In the genomic region with DNA sequence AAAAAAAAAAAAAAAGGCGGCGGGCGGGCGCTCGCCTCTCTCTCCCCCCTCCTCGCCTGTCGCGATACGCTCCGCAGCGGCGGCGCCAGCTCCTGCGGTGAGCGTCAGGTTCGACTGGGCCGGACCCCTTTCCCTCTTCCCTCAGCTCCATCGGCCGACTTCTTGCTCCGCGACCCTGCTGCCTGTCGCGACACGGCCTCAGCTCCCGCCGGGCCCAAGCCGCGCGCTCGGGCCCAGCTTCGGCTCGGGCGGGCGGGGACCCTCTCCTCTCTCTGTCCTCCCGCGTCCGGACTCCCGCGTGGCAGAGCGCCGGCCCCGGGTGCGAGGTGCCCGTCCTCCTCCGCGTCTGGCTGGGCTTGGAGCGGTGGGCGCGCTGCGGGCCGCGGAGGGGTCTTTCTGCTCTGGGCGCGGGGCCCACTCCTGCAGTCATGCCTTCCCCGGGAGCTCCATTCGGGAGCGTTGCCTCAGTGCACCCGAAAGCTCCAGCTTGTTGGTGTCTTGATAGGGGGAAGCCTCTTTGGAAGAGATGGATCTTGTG, we compare ENCODE assay signal across 8 mouse cellular contexts. TPM values are rescaled to one million over a fixed set of nuclear protein-coding genes. Genes with fewer than 3 reads are reported as not detected.
DNase-seq lines count a peak whose midpoint lies in the region; ATAC-seq and TF ChIP-seq lines count a peak whose summit lies in the region.

No protein-coding gene starts in this region.

- H3K4me3 ChIP-seq in spleen, adult 2 months (ENCODE audit: extremely low read depth, insufficient read depth, insufficient read length), result peak overlapping the region; percentile 99
- peak overlapping the region; percentile 97 for H3K4me3 ChIP-seq in intestine, embryonic 15.5 days (replicated peaks)
- peak overlapping the region; percentile 93 for H3K4me3 ChIP-seq in midbrain, postnatal 0 days (ENCODE audit: low read depth, low read length)

- peaks cover 12% of the 10 kb centered on the region; the same call in 1 of the 2 replicates for H3K4me1 ChIP-seq in spleen, adult 2 months (ENCODE audit: control insufficient read depth, insufficient read depth, insufficient read length)
- peaks cover 27% of the 10 kb centered on the region for H3K4me1 ChIP-seq in intestine, embryonic 15.5 days (replicated peaks)
- H3K4me1 ChIP-seq in midbrain, postnatal 0 days (ENCODE audit: insufficient read depth, low read length), result peaks cover 13% of the 10 kb centered on the region

- H3K27me3 ChIP-seq in spleen, adult 2 months (ENCODE audit: control insufficient read depth, insufficient read depth, low read length), result no peaks in the 10 kb centered on the region
- no peaks in the 10 kb centered on the region for H3K27me3 ChIP-seq in intestine, embryonic 15.5 days (replicated peaks)
- no peaks in the 10 kb centered on the region for H3K27me3 ChIP-seq in midbrain, postnatal 0 days (ENCODE audit: insufficient read depth, low read length)

- H3K4me2 ChIP-seq in intestine, embryonic 15.5 days (replicated peaks), result peak overlapping the region; percentile 81
- peak overlapping the region; percentile 86 for H3K4me2 ChIP-seq in midbrain, postnatal 0 days (ENCODE audit: low read depth, low read length, poor library complexity, severe bottlenecking)

- whole genome bisulfite sequencing in spleen, adult 2 months, result 1% methylated on average over 53 of the region's 58 CpGs
- under 1% methylated on average over 53 of the region's 58 CpGs for WGBS in intestine, embryonic 15.5 days
- under 1% methylated on average over 52 of the region's 58 CpGs for WGBS in midbrain, postnatal 0 days

- H3K27ac ChIP-seq in spleen, adult 2 months (ENCODE audit: insufficient read depth, low read length), result peak overlapping the region; percentile 97
- H3K27ac ChIP-seq in intestine, embryonic 15.5 days, result peak overlapping the region; percentile 99
- peak overlapping the region; percentile 94 for H3K27ac ChIP-seq in midbrain, postnatal 0 days (ENCODE audit: low read depth, low read length)

- H3K36me3 ChIP-seq in spleen, adult 2 months (ENCODE audit: control insufficient read depth, insufficient read depth, low read length), result peaks cover 5% of the 10 kb centered on the region
- H3K36me3 ChIP-seq in intestine, embryonic 15.5 days, result peaks cover 7% of the 10 kb centered on the region
- H3K36me3 ChIP-seq in midbrain, postnatal 0 days (ENCODE audit: insufficient read depth, low read length), result peaks cover 11% of the 10 kb centered on the region; the same call in 1 of the 2 replicates

- peak overlapping the region; percentile 99 for H3K9ac ChIP-seq in intestine, embryonic 15.5 days
- H3K9ac ChIP-seq in midbrain, postnatal 0 days (replicated peaks; ENCODE audit: low read length, poor library complexity, severe bottlenecking), result peak overlapping the region; percentile 96

- DNase-seq in frontal cortex, postnatal 25 days (ENCODE audit: low spot score in 2 of 2), result no peak
- DNase-seq in spleen, adult 2 months (ENCODE audit: low read depth in 1 of 2, low spot score in 2 of 2), result no peak
- DNase-seq in spleen, adult 12 weeks (ENCODE audit: low spot score), result no peak
- no peak for DNase-seq in midbrain, postnatal 0 days (ENCODE audit: low spot score)
- DNase-seq in gastrocnemius, postnatal 10 days, result no peak
- DNase-seq in cerebellum, adult 8-10 months, result no peak

- TF ChIP-seq CTCF in spleen, adult 2 months (IDR thresholded peaks at IDR 0.05; ENCODE audit: extremely low read depth, insufficient read depth, insufficient read length, insufficient replicate concordance), result no peak
- no peak for TF ChIP-seq CTCF in midbrain, postnatal 0 days (IDR thresholded peaks at IDR 0.05)

- peak; percentile 20 for ATAC-seq in frontal cortex, adult (ENCODE audit: low TSS enrichment)
- ATAC-seq in intestine, embryonic 15.5 days, result no peak
- ATAC-seq in midbrain, postnatal 0 days (ENCODE audit: low FRiP score), result no peak; the same call in 1 of the 2 replicates

- no peak for TF ChIP-seq POLR2A in spleen, adult 2 months (IDR thresholded peaks at IDR 0.05; ENCODE audit: low read depth, low read length)

- H3K9me3 ChIP-seq in intestine, embryonic 15.5 days, result no peaks in the 10 kb centered on the region
- no peaks in the 10 kb centered on the region for H3K9me3 ChIP-seq in midbrain, postnatal 0 days (ENCODE audit: low read length)

RNA-seq across cellular contexts. Expression of a gene that starts 0.5 kb away (rescaled TPM):
- 94.1 and 111 TPM in 2 replicates for polyA plus RNA-seq in spleen, adult 2 months (2012; rRNA removed)
- polyA plus RNA-seq in intestine, embryonic 15.5 days (2015; fragmentation: Nextera tagmentation; extraction: Ambion mirVana), result 43.7 and 47.1 TPM in 2 replicates
- total RNA-seq in midbrain, postnatal 0 days (2014; rRNA removed), result 15.1 and 23.3 TPM in 2 replicates
- polyA plus RNA-seq in midbrain, postnatal 0 days (2015; fragmentation: Nextera tagmentation; extraction: Ambion mirVana), result 27.1 and 32.6 TPM in 2 replicates
- total RNA-seq in gastrocnemius, postnatal 10 days (2021), result 10 to 100 TPM; 27.6 to 30.4 TPM

RNA-seq across cellular contexts. Expression of a gene that starts 15.8 kb away (rescaled TPM):
- polyA plus RNA-seq in spleen, adult 2 months (2012; rRNA removed), result 24.1 and 27.8 TPM in 2 replicates
- polyA plus RNA-seq in intestine, embryonic 15.5 days (2015; fragmentation: Nextera tagmentation; extraction: Ambion mirVana), result 85.7 and 90.1 TPM in 2 replicates
- total RNA-seq in midbrain, postnatal 0 days (2014; rRNA removed), result 58.6 and 58.9 TPM in 2 replicates
- 66.0 and 73.8 TPM in 2 replicates for polyA plus RNA-seq in midbrain, postnatal 0 days (2015; fragmentation: Nextera tagmentation; extraction: Ambion mirVana)
- 10 to 100 TPM; 30.8 to 31.6 TPM for total RNA-seq in gastrocnemius, postnatal 10 days (2021)

RNA-seq across cellular contexts. Expression of a gene that starts 15.8 kb away (rescaled TPM):
- 6.8 TPM in 2 replicates for polyA plus RNA-seq in spleen, adult 2 months (2012; rRNA removed)
- 19.7 and 23.1 TPM in 2 replicates for polyA plus RNA-seq in intestine, embryonic 15.5 days (2015; fragmentation: Nextera tagmentation; extraction: Ambion mirVana)
- total RNA-seq in midbrain, postnatal 0 days (2014; rRNA removed), result 19.7 and 30.7 TPM in 2 replicates
- polyA plus RNA-seq in midbrain, postnatal 0 days (2015; fragmentation: Nextera tagmentation; extraction: Ambion mirVana), result 33.5 and 35.6 TPM in 2 replicates
- total RNA-seq in gastrocnemius, postnatal 10 days (2021), result 10 to 100 TPM; 13.1 to 18.2 TPM

RNA-seq across cellular contexts. Expression of a gene that starts 20.1 kb away (rescaled TPM):
- 1.8 and 2.3 TPM in 2 replicates for polyA plus RNA-seq in spleen, adult 2 months (2012; rRNA removed)
- polyA plus RNA-seq in intestine, embryonic 15.5 days (2015; fragmentation: Nextera tagmentation; extraction: Ambion mirVana), result 19.5 and 20.2 TPM in 2 replicates
- 5.2 and 7.2 TPM in 2 replicates for total RNA-seq in midbrain, postnatal 0 days (2014; rRNA removed)
- polyA plus RNA-seq in midbrain, postnatal 0 days (2015; fragmentation: Nextera tagmentation; extraction: Ambion mirVana), result 11.2 and 12.1 TPM in 2 replicates
- 1 to 10 TPM; 5.6 to 6.9 TPM for total RNA-seq in gastrocnemius, postnatal 10 days (2021)

RNA-seq across cellular contexts. Expression of a gene that starts 28.4 kb away (rescaled TPM):
- polyA plus RNA-seq in spleen, adult 2 months (2012; rRNA removed), result 117 and 124 TPM in 2 replicates
- polyA plus RNA-seq in intestine, embryonic 15.5 days (2015; fragmentation: Nextera tagmentation; extraction: Ambion mirVana), result 486 and 556 TPM in 2 replicates
- 340 and 373 TPM in 2 replicates for total RNA-seq in midbrain, postnatal 0 days (2014; rRNA removed)
- 556 and 624 TPM in 2 replicates for polyA plus RNA-seq in midbrain, postnatal 0 days (2015; fragmentation: Nextera tagmentation; extraction: Ambion mirVana)
- 100 to 1,000 TPM; 680 to 749 TPM for total RNA-seq in gastrocnemius, postnatal 10 days (2021)
